Mouse (Mus musculus): ENCODE data around the gene Sdcbp2. TPM values are rescaled to one million over a fixed set of nuclear protein-coding genes. Genes with fewer than 3 reads are reported as not detected.

The Sdcbp2 gene
- 0.17 TPM for polyA plus RNA-seq (2021)

GRCm38 (mm10) chr2:151571873-151572700 lies at the start of gene Sdcbp2:
Sdcbp2 (plus strand) TSS chr2:151572622.
- ATAC-seq (no peak), DNase-seq (ENCODE audit: low read depth, low spot score) (no peak)
- peaks cover 3% of the 10 kb centered on the region for H3K27me3 ChIP-seq
- CTCF ChIA-PET, result no interaction called here
- POLR2A ChIA-PET, result no interaction called here
- in situ Hi-C loops (cut with MboI; ENCODE audit: low pct_unique_long_range_greater_than_20kb), result loop anchor here (10.0 kb wide), 1 partner anchor 113 kb away; no protein-coding TSS in a partner anchor
- no peak for TF ChIP-seq CTCF (IDR thresholded peaks at IDR 0.05)

- DNase-seq (ENCODE audit: low read depth, low spot score), result no peak
- CTCF ChIA-PET, result interaction anchor here (1.4 to 2.8 kb wide), 2 partner anchors 10 to 32 kb away, joined by 4 to 9 read pairs; no protein-coding TSS in a partner anchor
- in situ Hi-C loops (cut with MboI; ENCODE audit: low pct_unique_long_range_greater_than_20kb), result loop anchor here (25.0 kb wide), 1 partner anchor 737 kb away; the partner anchor contains the start of gene Pygb
Observed at GRCm38 (mm10) chr2:151524324-151525041, 47.9 kb upstream of the Sdcbp2 start.

GRCm38 (mm10) chr2:151525520-151525919 lies 46.9 kb upstream of the Sdcbp2 start:
- no peak for TF ChIP-seq CTCF (IDR thresholded peaks at IDR 0.05)
- ChIA-PET POLR2A (no interaction called here), CTCF (interaction anchor here (1.4 to 2.8 kb wide), 2 partner anchors 9 to 30 kb away, joined by 4 to 9 read pairs; no protein-coding TSS in a partner anchor)
- ATAC-seq, result peak; percentile 51
- in situ Hi-C loops (cut with MboI; ENCODE audit: low pct_unique_long_range_greater_than_20kb), result no loop called here
- no peaks in the 10 kb centered on the region for H3K27me3 ChIP-seq
- peak; percentile 24 for DNase-seq (ENCODE audit: low read depth, low spot score)

More at GRCm38 (mm10) chr2:151524324-151525041, 47.9 kb upstream of the Sdcbp2 start:
- no peak for TF ChIP-seq CTCF (IDR thresholded peaks at IDR 0.05)
- POLR2A ChIA-PET, result interaction anchor here (0.9 kb wide), 1 partner anchor 11 kb away, joined by 3 read pairs; no protein-coding TSS in a partner anchor
- no peaks in the 10 kb centered on the region for H3K27me3 ChIP-seq
- ATAC-seq, result no peak

- POLR2A ChIA-PET, result interaction anchor here (0.9 kb wide), 1 partner anchor 13 kb away, joined by 3 read pairs; no protein-coding TSS in a partner anchor
- H3K27me3 ChIP-seq, result no peaks in the 10 kb centered on the region
- TF ChIP-seq CTCF (IDR thresholded peaks at IDR 0.05), result no peak
- ATAC-seq (no peak), DNase-seq (ENCODE audit: low read depth, low spot score) (no peak)
- CTCF ChIA-PET, result no interaction called here
- in situ Hi-C loops (cut with MboI; ENCODE audit: low pct_unique_long_range_greater_than_20kb), result no loop called here
Observed at GRCm38 (mm10) chr2:151528066-151528465, 44.4 kb upstream of the Sdcbp2 start.

GRCm38 (mm10) chr2:151529169-151529568 lies 43.3 kb upstream of the Sdcbp2 start:
- CTCF ChIA-PET, result no interaction called here
- no peaks in the 10 kb centered on the region for H3K27me3 ChIP-seq
- TF ChIP-seq CTCF (IDR thresholded peaks at IDR 0.05), result no peak
- in situ Hi-C loops (cut with MboI; ENCODE audit: low pct_unique_long_range_greater_than_20kb), result no loop called here
- POLR2A ChIA-PET, result no interaction called here
- no peak for DNase-seq (ENCODE audit: low read depth, low spot score)
- ATAC-seq, result no peak

- in situ Hi-C loops (cut with MboI; ENCODE audit: low pct_unique_long_range_greater_than_20kb), result no loop called here
- ChIA-PET POLR2A (interaction anchor here (2.0 kb wide), 1 partner anchor 11 kb away, joined by 5 read pairs; no protein-coding TSS in a partner anchor), CTCF (interaction anchor here (3.2 kb wide), 1 partner anchor 17 kb away, joined by 9 read pairs; no protein-coding TSS in a partner anchor)
- TF ChIP-seq CTCF (IDR thresholded peaks at IDR 0.05), result no peak
- no peak for ATAC-seq
- no peaks in the 10 kb centered on the region for H3K27me3 ChIP-seq
- DNase-seq (ENCODE audit: low read depth, low spot score), result no peak
Observed at GRCm38 (mm10) chr2:151530378-151531230, 41.8 kb upstream of the Sdcbp2 start.

GRCm38 (mm10) chr2:151533632-151534031 lies 38.8 kb upstream of the Sdcbp2 start:
- ChIA-PET CTCF (interaction anchor here (0.7 kb wide), 1 partner anchor 22 kb away, joined by 3 read pairs; no protein-coding TSS in a partner anchor), POLR2A (no interaction called here)
- H3K27me3 ChIP-seq, result no peaks in the 10 kb centered on the region
- no peak for DNase-seq (ENCODE audit: low read depth, low spot score)
- ATAC-seq, result no peak
- TF ChIP-seq CTCF (IDR thresholded peaks at IDR 0.05), result no peak
- in situ Hi-C loops (cut with MboI; ENCODE audit: low pct_unique_long_range_greater_than_20kb), result no loop called here

GRCm38 (mm10) chr2:151535961-151536617 lies 36.3 kb upstream of the Sdcbp2 start:
- in situ Hi-C loops (cut with MboI; ENCODE audit: low pct_unique_long_range_greater_than_20kb), result no loop called here
- H3K27me3 ChIP-seq, result no peaks in the 10 kb centered on the region
- ATAC-seq (peak; percentile 68), DNase-seq (ENCODE audit: low read depth, low spot score) (no peak)
- POLR2A ChIA-PET, result interaction anchor here (0.7 kb wide), 1 partner anchor 41 kb away, joined by 3 read pairs; no protein-coding TSS in a partner anchor
- TF ChIP-seq CTCF (IDR thresholded peaks at IDR 0.05), result no peak
- CTCF ChIA-PET, result no interaction called here

- in situ Hi-C loops (cut with MboI; ENCODE audit: low pct_unique_long_range_greater_than_20kb), result no loop called here
- peak; percentile 68 for DNase-seq (ENCODE audit: low read depth, low spot score)
- peak; percentile 69 for ATAC-seq
- no peaks in the 10 kb centered on the region for H3K27me3 ChIP-seq
- CTCF ChIA-PET, result no interaction called here
- TF ChIP-seq CTCF (IDR thresholded peaks at IDR 0.05), result no peak
- POLR2A ChIA-PET, result no interaction called here
Observed at GRCm38 (mm10) chr2:151536618-151536974, 35.8 kb upstream of the Sdcbp2 start.

Data from Patski (cell line).